Mouse (Mus musculus) gastrocnemius, adult 2 months (tissue): ENCODE results near the gene Kcnj6. TPM values are rescaled to one million over a fixed set of nuclear protein-coding genes. Genes with fewer than 3 reads are reported as not detected.
A peak's percentile ranks its signal among the peaks of the same experiment; 100 is the strongest.

Experiments
- DNase-seq: peaks from one replicate; pipeline ENCODE4 v3.0.0; 2022
- H3K27ac ChIP-seq: fragments of 200-600 bp; 2 replicates; pipeline ENCODE4 v1.8.1; 2022; ENCODE audit warnings: mild to moderate bottlenecking
- H3K4me3 ChIP-seq: fragments of 200-600 bp; 2 replicates; pipeline ENCODE4 v1.8.1; 2022; ENCODE audit warnings: mild to moderate bottlenecking, moderate library complexity
- CTCF ChIP-seq: fragments of 200-600 bp; IDR thresholded peaks from 2 replicates; pipeline ENCODE4 v1.8.1; 2022; ENCODE audit warnings: antibody characterized with exemption, mild to moderate bottlenecking, moderate library complexity
- intact Hi-C: fragments of 180-260 bp; cut with DNase I; formaldehyde crosslinking; loops from one replicate; pipeline ENCODE4 v1.15.1; 2025
- total RNA-seq, 2 experiments: library from RNA; stranded (reverse); gene quantifications; 2 replicates each; pipeline ENCODE4 v1.2.3; 2021

Gene Kcnj6
- total RNA-seq, 2 experiments from 2014 or later = not detected

DNA sequence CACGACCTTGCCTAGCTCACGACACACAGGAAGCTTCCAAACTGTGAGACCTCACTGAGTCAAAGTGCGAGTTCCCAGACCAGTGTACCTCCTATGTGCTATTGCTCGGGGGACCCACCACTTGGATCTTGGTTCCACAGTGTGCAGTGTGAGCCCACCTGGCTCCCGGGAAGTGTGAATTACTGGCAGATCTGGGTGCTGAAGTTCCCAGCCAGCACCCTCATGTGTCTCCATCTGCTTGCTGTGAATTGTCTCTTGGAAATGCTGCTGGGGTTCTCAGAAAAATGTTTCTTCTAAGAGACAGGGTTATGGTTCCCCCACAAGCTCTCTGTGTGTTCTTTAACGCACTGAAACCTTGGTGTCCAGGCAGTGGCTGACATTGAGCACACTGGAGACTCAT lies 98.7 kb downstream of the Kcnj6 start:
- DNase-seq = no peak
- Histone ChIP-seq H3K27ac (no peak overlapping the region), H3K4me3 (no peak overlapping the region)
- intact Hi-C loops = no loop called here
- no peak for TF ChIP-seq CTCF

DNA sequence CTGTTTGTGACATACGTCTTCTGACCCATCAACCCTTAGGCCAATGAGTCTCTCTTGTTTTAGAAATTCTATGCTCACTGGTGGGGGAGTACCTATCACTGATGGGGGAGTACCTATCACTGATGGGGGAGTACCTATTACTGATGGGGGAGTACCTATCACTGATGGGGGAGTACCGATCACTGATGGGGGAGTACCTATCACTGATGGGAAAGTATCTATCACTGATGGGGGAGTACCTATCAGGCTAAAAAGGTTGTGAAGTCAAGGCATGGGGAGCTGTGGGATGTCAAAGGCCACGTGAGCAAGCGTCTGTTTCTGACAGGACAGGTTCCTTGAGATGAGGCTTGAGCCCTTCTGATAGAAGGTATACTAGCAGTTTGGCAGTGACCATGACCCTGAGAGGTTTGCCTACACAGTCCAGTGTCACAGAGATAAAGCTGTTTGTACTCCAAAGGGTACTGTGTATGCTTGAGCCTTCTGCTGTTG lies 105.3 kb downstream of the Kcnj6 start:
- DNase-seq = no peak
- H3K27ac ChIP-seq = no peak overlapping the region
- H3K4me3 ChIP-seq = no peak overlapping the region
- intact Hi-C loops = no loop called here
- no peak for TF ChIP-seq CTCF

DNA sequence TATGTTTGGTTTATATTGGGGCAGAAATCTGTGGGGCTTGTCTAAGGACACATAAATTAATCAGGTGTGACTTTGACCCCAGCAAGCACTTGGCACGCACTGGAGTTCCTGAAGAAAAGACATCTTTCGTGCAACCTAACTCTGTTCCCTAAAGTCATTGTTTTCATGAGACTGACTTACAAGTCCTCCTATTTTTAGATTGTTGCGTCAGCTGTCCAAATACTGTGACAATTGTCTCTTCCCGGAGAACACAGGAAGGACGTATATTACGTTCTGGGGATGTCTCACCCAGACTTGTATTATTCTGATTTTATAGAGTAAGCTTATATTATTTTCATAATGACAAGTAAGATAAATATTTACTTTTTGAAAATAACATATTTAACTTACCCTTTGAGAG lies 106.9 kb downstream of the Kcnj6 start:
- no peak for DNase-seq
- no peak for TF ChIP-seq CTCF
- intact Hi-C loops = no loop called here
- H3K4me3 ChIP-seq = no peak overlapping the region
- no peak overlapping the region for H3K27ac ChIP-seq

DNA sequence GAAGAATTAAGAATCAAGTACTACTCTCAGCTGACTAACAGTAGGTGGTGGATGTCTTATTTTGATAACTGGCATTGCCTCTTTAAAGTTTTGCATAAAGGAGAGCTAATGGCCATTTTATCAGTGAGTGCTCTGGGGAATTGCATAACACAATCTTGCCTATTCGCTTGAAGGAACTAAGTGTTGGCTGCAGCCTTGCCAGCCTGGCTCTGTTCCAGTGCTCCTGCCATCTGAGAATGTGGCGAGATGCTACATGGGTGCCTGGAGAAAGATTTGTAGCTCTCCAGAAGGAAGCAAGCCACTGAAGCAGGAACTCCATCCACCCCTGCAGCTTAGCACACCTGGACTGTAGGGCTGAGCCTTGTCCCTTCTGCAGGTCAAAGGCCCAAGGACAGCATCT lies 107.4 kb downstream of the Kcnj6 start:
- no peak for TF ChIP-seq CTCF

DNA sequence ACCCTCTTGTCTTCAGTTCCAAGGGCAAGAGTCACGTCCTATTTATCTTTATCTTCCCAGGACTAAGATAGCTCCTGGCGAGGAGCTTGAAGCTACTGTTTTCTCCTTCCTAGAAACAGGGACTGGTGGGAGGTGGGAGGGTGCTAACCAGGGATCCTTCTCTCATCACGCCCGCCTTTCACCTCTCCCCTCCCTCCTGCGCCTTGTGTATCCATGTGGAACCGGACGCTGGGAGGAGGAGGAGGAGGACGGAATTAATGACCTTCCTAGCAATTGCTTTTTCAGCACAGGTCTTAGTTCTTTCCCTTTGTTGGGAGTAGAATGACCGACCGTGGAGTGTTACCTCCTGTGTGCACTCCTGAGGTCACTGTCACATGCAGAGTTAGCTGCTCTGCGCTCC lies 108.9 kb downstream of the Kcnj6 start:
- intact Hi-C loops = no loop called here
- Histone ChIP-seq H3K4me3 (no peak overlapping the region), H3K27ac (no peak overlapping the region)
- TF ChIP-seq CTCF = no peak
- DNase-seq = no peak

More for the DNA sequence above, 107.4 kb downstream of the Kcnj6 start:
- Histone ChIP-seq H3K27ac (no peak overlapping the region), H3K4me3 (no peak overlapping the region)
- intact Hi-C loops = no loop called here
- DNase-seq = no peak

DNA sequence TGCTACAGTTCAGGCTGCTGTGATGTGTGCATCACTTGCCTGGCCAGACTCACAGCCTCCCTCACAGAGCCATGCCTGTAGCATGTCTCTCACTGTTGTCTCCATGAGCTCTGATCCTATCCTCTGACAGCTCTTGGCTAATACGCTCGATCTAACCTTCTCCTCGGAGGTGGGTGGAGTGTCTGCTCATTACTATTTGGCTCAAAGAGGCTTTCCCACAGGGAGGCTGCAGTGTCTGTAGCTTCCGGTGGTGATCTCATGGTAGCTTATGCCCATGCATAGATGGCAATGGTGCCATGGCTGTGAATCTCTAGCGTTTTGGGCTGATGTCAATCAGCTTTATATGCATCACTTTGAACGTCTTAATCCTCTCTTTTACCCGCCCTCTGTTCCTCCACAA lies 111.1 kb downstream of the Kcnj6 start:
- no peak for DNase-seq
- no peak for TF ChIP-seq CTCF
- intact Hi-C loops = no loop called here
- Histone ChIP-seq H3K27ac (no peak overlapping the region), H3K4me3 (no peak overlapping the region)

DNA sequence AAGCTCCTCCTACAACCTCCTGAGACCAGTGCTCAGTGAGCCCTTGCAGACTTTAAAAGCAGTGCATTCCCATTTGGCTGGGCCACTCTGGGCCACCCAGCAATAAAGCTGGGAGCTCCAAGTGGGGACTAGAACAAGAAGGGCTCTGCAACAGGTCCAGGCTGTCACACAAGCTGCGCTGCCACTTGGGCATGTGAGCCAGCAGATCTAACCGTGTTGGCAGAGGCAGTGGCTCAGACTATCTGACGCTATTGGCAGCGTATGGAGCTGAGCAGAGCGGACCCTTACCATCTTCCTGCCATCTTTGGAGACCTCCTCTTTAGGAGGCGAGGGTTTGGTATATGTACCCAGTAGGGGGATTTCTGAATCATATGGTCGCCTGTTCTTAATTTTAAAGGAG lies 112.4 kb downstream of the Kcnj6 start:
- TF ChIP-seq CTCF = no peak
- intact Hi-C loops = no loop called here
- Histone ChIP-seq H3K27ac (no peak overlapping the region), H3K4me3 (no peak overlapping the region)
- no peak for DNase-seq

DNA sequence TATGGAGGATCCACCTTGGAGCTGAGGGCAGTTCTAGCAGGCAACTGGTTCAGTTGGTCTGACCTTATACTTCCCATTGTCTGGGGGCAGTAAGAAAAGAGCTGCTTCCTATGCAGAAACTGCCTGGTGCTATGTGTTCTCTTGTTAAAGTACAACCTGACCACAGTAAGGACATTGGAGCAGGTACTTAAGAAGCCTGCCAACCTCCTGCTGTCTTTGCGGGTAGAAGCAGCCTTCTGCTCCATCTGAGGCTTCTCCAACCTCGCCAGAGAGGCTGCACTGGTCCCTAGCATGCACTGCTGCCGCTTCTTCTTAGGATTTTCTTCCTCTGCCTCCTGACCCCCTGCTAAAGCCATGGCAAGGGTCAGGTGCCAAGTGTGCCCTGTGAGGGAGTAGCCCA lies 113.6 kb downstream of the Kcnj6 start:
- intact Hi-C loops = no loop called here
- TF ChIP-seq CTCF = no peak
- no peak for DNase-seq
- H3K4me3 ChIP-seq = no peak overlapping the region
- no peak overlapping the region for H3K27ac ChIP-seq

DNA sequence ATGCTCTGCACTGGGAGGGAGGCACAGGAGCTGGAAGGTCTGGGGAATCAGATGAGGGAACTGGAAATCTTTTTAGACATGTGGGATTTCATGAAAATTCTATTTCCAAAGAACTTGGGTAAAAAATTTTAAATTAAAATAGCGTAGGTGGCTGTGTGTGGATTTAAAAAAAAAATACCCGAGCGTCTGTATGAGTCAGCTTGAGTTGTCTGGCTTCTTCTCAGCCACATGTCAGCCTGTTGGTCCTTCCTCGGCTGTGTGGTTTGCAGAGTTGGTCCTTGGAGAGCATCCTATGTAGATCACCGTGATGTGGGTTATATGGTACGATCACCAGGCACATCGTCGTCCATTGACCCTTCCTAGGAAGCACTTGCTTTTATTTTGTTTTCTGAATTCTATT lies 114.3 kb downstream of the Kcnj6 start:
- H3K4me3 ChIP-seq = no peak overlapping the region
- H3K27ac ChIP-seq = no peak overlapping the region
- intact Hi-C loops = no loop called here
- no peak for TF ChIP-seq CTCF
- DNase-seq = no peak

DNA sequence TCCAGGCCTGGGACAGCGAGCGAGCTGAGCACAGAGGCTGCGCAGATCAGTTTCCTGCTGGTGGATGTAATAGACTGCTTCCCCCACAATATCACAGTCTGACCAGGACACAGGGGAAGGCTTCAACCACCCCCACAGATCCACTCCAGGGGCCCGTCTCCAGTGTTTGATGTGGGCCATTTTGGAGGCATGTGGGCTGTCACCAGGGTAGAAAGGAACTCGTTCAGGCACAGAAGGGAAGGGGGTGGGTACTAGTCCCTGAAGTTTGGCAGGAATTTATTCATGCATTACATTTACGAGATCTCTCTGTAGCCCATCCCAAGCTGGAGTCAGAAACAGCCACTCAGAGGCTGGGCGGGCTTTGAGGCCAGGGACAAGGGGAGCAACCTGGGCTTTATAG lies 115.4 kb downstream of the Kcnj6 start:
- H3K27ac ChIP-seq = no peak overlapping the region
- H3K4me3 ChIP-seq = no peak overlapping the region
- no peak for TF ChIP-seq CTCF
- DNase-seq = no peak
- intact Hi-C loops = no loop called here

DNA sequence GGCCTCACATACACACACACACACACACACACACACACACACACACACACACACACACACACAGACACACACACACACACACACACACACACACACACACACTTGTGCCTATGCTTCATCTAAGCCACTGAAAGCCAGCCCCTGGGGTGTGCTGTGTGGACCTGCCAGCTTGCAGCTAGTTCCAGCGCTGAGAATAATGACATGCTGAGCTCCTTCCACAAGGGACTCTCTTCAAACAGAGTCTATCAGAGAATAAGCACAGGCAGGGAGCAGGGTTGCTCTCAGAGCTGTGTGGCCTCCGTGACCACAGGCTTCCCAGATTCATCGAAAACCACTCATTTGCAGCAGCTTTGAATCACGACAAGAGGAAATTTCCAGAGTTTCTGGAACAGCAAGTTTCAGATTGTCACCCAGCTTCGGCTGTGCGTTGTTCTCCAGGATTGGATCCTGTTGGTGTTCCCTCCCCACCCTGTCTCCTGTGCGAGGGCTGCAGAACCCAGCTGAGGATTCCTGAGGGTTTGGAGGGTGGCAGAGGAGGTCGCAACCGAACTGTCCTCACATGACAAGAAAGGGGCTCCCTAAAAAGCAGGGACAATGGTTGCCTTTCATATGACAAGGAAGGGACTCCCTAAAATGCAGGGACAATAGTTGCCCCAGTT lies 124.8 kb downstream of the Kcnj6 start:
- no peak overlapping the region for H3K27ac ChIP-seq
- intact Hi-C loops = no loop called here
- H3K4me3 ChIP-seq = no peak overlapping the region
- DNase-seq = no peak
- no peak for TF ChIP-seq CTCF

DNA sequence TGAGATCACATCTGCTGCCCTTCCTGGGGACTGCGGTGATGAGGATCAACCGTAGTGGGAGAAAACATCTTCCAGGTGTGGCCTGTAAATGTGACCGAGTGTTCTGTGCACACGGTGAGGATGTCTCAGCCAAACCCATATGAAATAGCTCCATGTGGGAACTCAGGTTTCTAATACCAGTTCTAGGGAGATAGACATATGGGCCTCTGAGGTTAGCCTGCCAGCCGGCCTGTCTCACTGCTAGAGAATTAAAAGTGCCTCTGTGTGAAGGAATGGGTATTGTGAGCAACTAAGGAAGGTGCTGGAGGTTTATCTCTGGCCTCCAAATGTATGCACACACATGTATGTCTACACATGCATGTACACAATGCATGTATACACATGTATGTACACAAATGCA lies 129.1 kb downstream of the Kcnj6 start:
- no peak for TF ChIP-seq CTCF
- intact Hi-C loops = no loop called here
- no peak for DNase-seq
- H3K4me3 ChIP-seq = no peak overlapping the region
- H3K27ac ChIP-seq = no peak overlapping the region

DNA sequence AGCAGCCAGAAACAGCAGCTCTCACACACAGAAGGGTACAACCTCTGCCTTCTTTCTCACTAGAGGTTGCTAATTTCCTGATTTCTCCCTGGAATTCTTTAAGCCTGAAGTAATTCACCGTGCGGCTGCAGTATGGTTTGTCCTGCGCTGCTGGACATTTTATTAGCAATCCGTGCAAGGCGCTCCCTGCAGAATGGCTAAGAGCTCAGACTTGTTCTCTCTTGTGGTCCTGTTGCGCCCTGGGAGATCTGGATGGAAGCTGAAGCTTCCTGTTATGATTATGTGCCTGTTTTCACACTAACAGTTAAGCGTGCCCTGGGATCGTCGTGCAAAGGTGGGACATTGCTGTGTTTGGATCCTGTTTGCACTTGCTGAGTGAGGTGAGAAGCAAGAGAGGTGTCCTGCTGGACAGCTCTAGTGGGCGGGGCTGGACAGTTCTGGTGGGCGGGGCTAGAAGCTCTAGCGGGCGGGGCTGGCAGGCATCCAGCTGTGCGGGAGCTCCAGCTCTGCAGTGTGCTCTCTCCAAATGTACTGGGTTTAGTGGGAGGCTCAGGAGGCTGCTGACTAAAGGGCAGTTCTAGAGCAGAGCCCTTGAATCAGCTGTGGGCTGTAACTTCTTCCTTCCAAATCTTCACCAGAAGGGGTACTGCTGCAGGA lies 131.1 kb downstream of the Kcnj6 start:
- no peak for TF ChIP-seq CTCF
- DNase-seq = no peak
- Histone ChIP-seq H3K4me3 (no peak overlapping the region), H3K27ac (no peak overlapping the region)
- intact Hi-C loops = no loop called here

DNA sequence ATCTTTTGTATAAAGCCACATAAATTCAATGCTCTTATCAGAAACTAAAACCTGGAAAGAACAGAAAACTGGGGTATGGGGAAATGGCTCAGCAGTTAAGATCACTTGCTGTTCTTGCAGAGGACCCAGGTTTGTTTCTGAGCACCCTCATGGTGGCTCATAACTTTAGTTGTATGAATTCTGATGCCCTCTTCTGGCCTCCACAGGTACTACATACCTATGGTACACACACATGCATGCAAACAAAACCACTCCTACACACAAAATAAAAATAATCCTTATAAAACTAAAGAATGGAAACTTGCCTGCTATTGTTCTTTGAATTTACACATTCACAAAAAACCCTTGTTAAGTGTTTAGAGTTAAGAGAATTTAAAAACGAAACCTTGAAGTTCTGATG lies 131.7 kb downstream of the Kcnj6 start:
- Histone ChIP-seq H3K4me3 (no peak overlapping the region), H3K27ac (no peak overlapping the region)
- intact Hi-C loops = no loop called here
- DNase-seq = no peak
- TF ChIP-seq CTCF = peak; percentile 32; the same call in 1 of the 2 replicates
